Mouse (Mus musculus): ENCODE measurements around the gene Fhit. TPM values are rescaled to one million over a fixed set of nuclear protein-coding genes. Genes with fewer than 3 reads are reported as not detected.

Gene Fhit
- total and polyA plus RNA-seq, 2 experiments from 2014 or later: 9.9 to 11.8 TPM

DNA sequence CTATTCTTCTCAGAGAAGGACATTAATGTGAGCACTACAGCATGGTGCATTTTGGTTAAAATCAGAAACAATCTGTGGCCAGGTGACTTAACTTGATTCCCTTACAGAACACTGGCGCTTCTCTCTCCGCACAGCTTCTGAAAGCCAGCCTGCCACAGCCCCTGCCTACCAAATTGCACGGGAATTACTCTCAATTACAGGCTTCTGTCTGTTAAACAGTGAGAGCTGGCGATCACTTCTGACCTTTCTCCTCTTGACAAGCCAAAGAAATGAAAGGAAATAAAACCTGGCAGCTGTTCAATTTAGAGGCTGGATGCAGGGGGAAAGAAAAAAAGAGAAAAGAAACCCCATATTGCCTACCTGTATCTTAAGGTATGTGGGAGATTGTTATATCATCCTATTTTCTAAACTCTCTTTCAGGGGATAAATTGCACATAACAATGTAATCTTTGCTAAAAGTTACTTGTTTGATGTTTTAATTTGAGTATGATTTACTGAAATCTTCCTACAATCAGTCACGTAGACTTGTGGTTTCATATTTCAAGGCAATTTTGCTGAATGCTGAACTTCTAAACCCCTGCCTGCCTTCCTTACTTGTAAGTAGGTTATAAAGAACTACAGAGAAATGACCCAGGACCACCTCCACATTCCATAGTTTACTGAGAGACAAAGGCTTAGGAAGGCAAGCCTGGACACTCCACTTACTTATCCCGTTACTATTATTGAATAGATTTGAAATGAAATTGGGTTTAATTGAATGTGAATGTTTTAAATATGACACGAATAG lies 1115.3 kb downstream of the Fhit start:
- Histone ChIP-seq H3K4me2 (ENCODE audit: low read depth, low read length, poor library complexity, severe bottlenecking) (no peak overlapping the region), H3K4me3 (ENCODE audit: low read depth, low read length) (no peak overlapping the region), H3K9ac (replicated peaks; ENCODE audit: low read length, poor library complexity, severe bottlenecking) (no peak overlapping the region), H3K4me1 (ENCODE audit: insufficient read depth, low read length) (no peaks in the 10 kb centered on the region), H3K27ac (ENCODE audit: low read depth, low read length) (no peak overlapping the region), H3K9me3 (ENCODE audit: low read length) (no peaks in the 10 kb centered on the region), H3K27me3 (ENCODE audit: insufficient read depth, low read length) (no peaks in the 10 kb centered on the region), H3K36me3 (ENCODE audit: insufficient read depth, low read length) (no peaks in the 10 kb centered on the region)
- 23% methylated on average over 7 of the region's 7 CpGs for WGBS
- no peak for ATAC-seq (ENCODE audit: low FRiP score)
- TF ChIP-seq CTCF (IDR thresholded peaks at IDR 0.05): no peak
- peak; percentile 16 for DNase-seq (ENCODE audit: low spot score)

DNA sequence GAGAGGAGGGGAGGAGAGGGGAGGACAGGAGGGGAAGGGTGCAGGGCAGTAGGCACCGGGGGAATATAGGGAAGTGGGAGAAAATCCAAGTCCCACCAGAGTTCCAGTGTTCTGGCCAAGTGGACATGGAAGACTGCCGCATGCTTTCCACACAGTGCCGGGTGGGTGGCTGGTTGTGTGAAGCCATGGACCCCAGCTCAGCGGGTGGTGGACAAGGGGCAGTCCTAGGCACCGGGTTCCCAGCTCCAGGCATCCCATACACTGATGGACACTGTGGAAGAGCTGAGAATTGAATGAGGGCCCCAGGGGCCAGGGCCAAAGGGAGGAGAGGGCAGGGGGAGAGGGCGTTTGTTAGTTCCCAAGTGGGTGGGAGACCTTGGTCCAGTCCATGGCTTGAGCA lies 1123.8 kb downstream of the Fhit start:
- Histone ChIP-seq H3K4me2 (ENCODE audit: low read depth, low read length, poor library complexity, severe bottlenecking) (no peak overlapping the region), H3K4me1 (ENCODE audit: insufficient read depth, low read length) (no peaks in the 10 kb centered on the region), H3K9ac (replicated peaks; ENCODE audit: low read length, poor library complexity, severe bottlenecking) (no peak overlapping the region), H3K4me3 (ENCODE audit: low read depth, low read length) (no peak overlapping the region), H3K36me3 (ENCODE audit: insufficient read depth, low read length) (no peaks in the 10 kb centered on the region), H3K27me3 (ENCODE audit: insufficient read depth, low read length) (no peaks in the 10 kb centered on the region), H3K27ac (ENCODE audit: low read depth, low read length) (no peak overlapping the region), H3K9me3 (ENCODE audit: low read length) (no peaks in the 10 kb centered on the region)
- ATAC-seq (ENCODE audit: low FRiP score): no peak
- no peak for TF ChIP-seq CTCF (IDR thresholded peaks at IDR 0.05)
- no peak for DNase-seq (ENCODE audit: low spot score)
- WGBS: 85% methylated on average over 6 of the region's 6 CpGs

- Histone ChIP-seq H3K4me2 (ENCODE audit: low read depth, low read length, poor library complexity, severe bottlenecking) (no peak overlapping the region), H3K4me3 (ENCODE audit: low read depth, low read length) (no peak overlapping the region), H3K27me3 (ENCODE audit: insufficient read depth, low read length) (no peaks in the 10 kb centered on the region), H3K4me1 (ENCODE audit: insufficient read depth, low read length) (no peaks in the 10 kb centered on the region), H3K27ac (ENCODE audit: low read depth, low read length) (no peak overlapping the region), H3K9ac (replicated peaks; ENCODE audit: low read length, poor library complexity, severe bottlenecking) (no peak overlapping the region), H3K9me3 (ENCODE audit: low read length) (no peaks in the 10 kb centered on the region), H3K36me3 (ENCODE audit: insufficient read depth, low read length) (no peaks in the 10 kb centered on the region)
- ATAC-seq (ENCODE audit: low FRiP score) (no peak), DNase-seq (ENCODE audit: low spot score) (no peak)
- TF ChIP-seq CTCF (IDR thresholded peaks at IDR 0.05): no peak
- WGBS: 64% methylated on average over 2 of the region's 2 CpGs
Observed at GRCm38 (mm10) chr14:10036685-10037215, 1125.1 kb downstream of the Fhit start.

DNA sequence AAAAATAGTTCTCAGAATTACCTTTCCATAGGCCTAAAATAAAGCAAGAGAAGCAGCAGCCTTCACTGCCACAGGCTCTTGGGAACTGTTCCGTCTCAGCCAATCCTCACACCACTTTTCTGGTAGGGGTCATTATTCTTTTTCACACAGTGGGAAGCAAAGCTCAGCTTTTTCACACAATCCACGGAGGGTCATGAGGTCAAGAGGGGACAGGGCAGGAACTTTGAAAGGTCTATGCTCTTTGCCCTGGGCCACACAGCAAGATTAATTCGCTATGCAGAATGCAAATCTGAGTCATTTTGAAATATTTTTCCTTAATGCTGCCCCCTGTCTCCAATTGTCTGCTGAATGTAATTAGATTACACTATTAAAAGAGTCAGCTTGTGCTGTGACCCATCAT lies 1126.2 kb downstream of the Fhit start:
- TF ChIP-seq CTCF (IDR thresholded peaks at IDR 0.05): no peak
- no peak overlapping the region for H3K9ac ChIP-seq (replicated peaks; ENCODE audit: low read length, poor library complexity, severe bottlenecking)
- 28% methylated on average over 3 of the region's 3 CpGs for whole genome bisulfite sequencing
- H3K27me3 ChIP-seq (ENCODE audit: insufficient read depth, low read length): no peaks in the 10 kb centered on the region
- no peaks in the 10 kb centered on the region for H3K4me1 ChIP-seq (ENCODE audit: insufficient read depth, low read length)
- DNase-seq (ENCODE audit: low spot score): no peak
- H3K27ac ChIP-seq (ENCODE audit: low read depth, low read length): no peak overlapping the region
- H3K4me3 ChIP-seq (ENCODE audit: low read depth, low read length): no peak overlapping the region
- no peak overlapping the region for H3K4me2 ChIP-seq (ENCODE audit: low read depth, low read length, poor library complexity, severe bottlenecking)
- no peaks in the 10 kb centered on the region for H3K36me3 ChIP-seq (ENCODE audit: insufficient read depth, low read length)
- ATAC-seq (ENCODE audit: low FRiP score): no peak
- no peaks in the 10 kb centered on the region for H3K9me3 ChIP-seq (ENCODE audit: low read length)

GRCm38 (mm10) chr14:10035270-10035669 lies 1126.6 kb downstream of the Fhit start:
- no peak overlapping the region for H3K4me2 ChIP-seq (ENCODE audit: low read depth, low read length, poor library complexity, severe bottlenecking)
- no peak overlapping the region for H3K9ac ChIP-seq (replicated peaks; ENCODE audit: low read length, poor library complexity, severe bottlenecking)
- H3K27ac ChIP-seq (ENCODE audit: low read depth, low read length): no peak overlapping the region
- no peak for ATAC-seq (ENCODE audit: low FRiP score)
- TF ChIP-seq CTCF (IDR thresholded peaks at IDR 0.05): no peak
- H3K4me3 ChIP-seq (ENCODE audit: low read depth, low read length): no peak overlapping the region
- H3K4me1 ChIP-seq (ENCODE audit: insufficient read depth, low read length): no peaks in the 10 kb centered on the region
- 18% methylated on average over 2 of the region's 2 CpGs for WGBS
- no peak for DNase-seq (ENCODE audit: low spot score)
- H3K36me3 ChIP-seq (ENCODE audit: insufficient read depth, low read length): no peaks in the 10 kb centered on the region
- no peaks in the 10 kb centered on the region for H3K9me3 ChIP-seq (ENCODE audit: low read length)
- no peaks in the 10 kb centered on the region for H3K27me3 ChIP-seq (ENCODE audit: insufficient read depth, low read length)

GRCm38 (mm10) chr14:10023382-10023781 lies 1138.5 kb downstream of the Fhit start:
- Histone ChIP-seq H3K4me3 (ENCODE audit: low read depth, low read length) (no peak overlapping the region), H3K27me3 (ENCODE audit: insufficient read depth, low read length) (no peaks in the 10 kb centered on the region), H3K4me2 (ENCODE audit: low read depth, low read length, poor library complexity, severe bottlenecking) (no peak overlapping the region), H3K4me1 (ENCODE audit: insufficient read depth, low read length) (no peaks in the 10 kb centered on the region), H3K9ac (replicated peaks; ENCODE audit: low read length, poor library complexity, severe bottlenecking) (no peak overlapping the region), H3K9me3 (ENCODE audit: low read length) (no peaks in the 10 kb centered on the region), H3K36me3 (ENCODE audit: insufficient read depth, low read length) (no peaks in the 10 kb centered on the region), H3K27ac (ENCODE audit: low read depth, low read length) (no peak overlapping the region)
- TF ChIP-seq CTCF (IDR thresholded peaks at IDR 0.05): no peak
- WGBS: 61% methylated on average over 2 of the region's 2 CpGs
- ATAC-seq (ENCODE audit: low FRiP score) (no peak), DNase-seq (ENCODE audit: low spot score) (no peak)

Measured in midbrain, postnatal 0 days (tissue).